Mouse (Mus musculus) bone marrow macrophage, adult 2 months (primary cell): ENCODE data around the gene Wnk4. TPM values are rescaled to one million over a fixed set of nuclear protein-coding genes. Genes with fewer than 3 reads are reported as not detected.

Source experiments
- H3K27ac ChIP-seq: 2 replicates; pipeline ENCODE4 v1.5.1; 2012; ENCODE audit warnings: low read depth, low read length; ENCODE audit not compliant: insufficient read depth
- H3K4me1 ChIP-seq: 2 replicates; pipeline ENCODE4 v1.6.1; 2012; ENCODE audit warnings: low read length; ENCODE audit not compliant: control insufficient read depth, insufficient read depth
- H3K4me3 ChIP-seq: 2 replicates; pipeline ENCODE4 v1.5.1; 2012; ENCODE audit warnings: mild to moderate bottlenecking, low read length, moderate library complexity; ENCODE audit not compliant: insufficient read depth
- CTCF ChIP-seq: IDR thresholded peaks from 2 replicates; pipeline ENCODE4 v1.5.1; 2012; ENCODE audit warnings: low read depth, mild to moderate bottlenecking, low read length, moderate library complexity
- POLR2A ChIP-seq: IDR thresholded peaks from 2 replicates; pipeline ENCODE4 v1.6.1; 2012; ENCODE audit warnings: mild to moderate bottlenecking, low read depth, low read length, borderline replicate concordance
- polyA plus RNA-seq: library from polyadenylated mRNA; stranded (reverse); fragments of >200 nt; gene quantifications from 2 replicates; pipeline ENCODE4 v1.2.4, GENCODE M21; 2012; ENCODE audit not compliant: missing spikeins, insufficient read depth, insufficient read length

The Wnk4 gene
- polyA plus RNA-seq, 1 experiment: not detected

DNA sequence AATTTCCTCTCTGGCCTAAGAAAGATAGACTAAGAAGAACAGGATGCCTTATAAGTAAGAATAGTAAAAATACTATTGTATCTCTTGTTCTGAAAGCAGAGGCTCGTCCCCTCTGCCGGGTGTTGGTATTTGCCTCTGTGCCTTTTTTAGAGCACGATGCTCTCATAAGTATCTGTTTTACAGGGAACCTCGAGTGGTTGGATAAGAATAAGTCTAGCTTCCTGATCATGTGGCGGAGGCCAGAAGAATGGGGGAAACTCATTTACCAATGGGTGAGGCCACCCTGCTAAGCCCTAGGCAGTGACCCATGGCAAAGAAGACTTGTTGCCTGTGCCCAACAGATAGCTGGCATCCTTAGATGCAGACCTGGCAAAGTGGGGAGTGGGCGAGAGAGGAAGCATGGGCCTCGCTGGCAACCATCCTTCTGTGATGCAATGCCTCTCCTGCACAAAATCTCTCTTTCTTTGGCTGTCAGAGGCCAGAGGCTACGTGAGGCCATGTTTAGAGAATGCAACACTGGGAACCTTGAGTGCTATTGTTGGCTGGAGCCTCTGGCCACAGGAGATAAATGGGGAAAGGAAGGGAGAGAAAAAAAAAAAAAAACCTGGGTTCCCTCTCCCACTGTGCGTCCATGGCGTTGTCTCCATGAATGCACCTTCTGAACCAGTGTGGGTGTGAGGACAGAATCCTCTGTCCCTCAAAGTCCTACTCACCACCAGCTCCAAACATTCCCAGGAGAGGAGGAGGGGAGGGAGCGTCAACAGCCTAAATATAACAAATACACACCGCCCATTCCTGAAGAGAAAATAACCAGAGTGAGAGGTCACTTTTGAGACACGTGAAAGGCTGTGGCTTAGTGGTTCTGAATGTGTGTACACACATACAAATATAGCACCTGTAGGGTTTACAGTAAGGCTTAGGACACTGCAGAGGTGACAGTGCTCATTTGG lies 4.3 kb upstream of the Wnk4 start:
- no peak overlapping the region for H3K27ac ChIP-seq
- TF ChIP-seq CTCF (no peak), POLR2A (no peak)
- no peak overlapping the region for H3K4me3 ChIP-seq
- H3K4me1 ChIP-seq: no peaks in the 10 kb centered on the region; the same call in 1 of the 2 replicates

- no peaks in the 10 kb centered on the region; the same call in 1 of the 2 replicates for H3K4me1 ChIP-seq
- no peak overlapping the region for H3K27ac ChIP-seq
- H3K4me3 ChIP-seq: no peak overlapping the region
- TF ChIP-seq CTCF (no peak), POLR2A (no peak)
Measured at GRCm38 (mm10) chr11:101259261-101259712, 1.1 kb upstream of the Wnk4 start.

DNA sequence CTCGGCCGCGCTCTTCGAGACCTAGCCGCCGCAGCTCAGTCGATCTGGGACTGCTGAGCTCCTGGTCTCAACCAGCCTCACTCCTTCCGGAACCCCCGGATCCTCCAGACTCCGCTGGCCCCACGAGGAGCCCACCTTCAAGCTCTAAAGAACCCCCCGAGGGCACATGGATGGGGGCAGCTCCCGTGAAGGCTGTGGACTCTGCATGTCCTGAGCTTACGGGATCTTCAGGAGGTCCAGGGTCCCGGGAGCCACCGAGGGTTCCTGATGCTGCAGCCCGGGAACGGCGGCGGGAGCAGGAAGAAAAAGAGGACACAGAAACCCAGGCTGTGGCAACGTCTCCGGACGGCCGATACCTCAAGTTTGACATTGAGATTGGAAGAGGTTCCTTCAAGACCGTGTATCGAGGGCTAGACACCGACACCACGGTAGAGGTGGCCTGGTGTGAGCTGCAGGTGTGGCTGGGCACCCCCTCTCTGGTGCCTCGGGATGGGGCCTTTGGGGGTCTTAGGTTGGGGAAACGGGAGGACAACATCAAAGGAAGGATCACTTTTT lies 536 bp downstream of the Wnk4 start:
- Histone ChIP-seq H3K27ac (no peak overlapping the region), H3K4me1 (no peaks in the 10 kb centered on the region), H3K4me3 (peak overlapping the region; percentile 58)
- TF ChIP-seq CTCF (no peak), POLR2A (no peak)

- no peak overlapping the region for H3K27ac ChIP-seq
- no peak overlapping the region for H3K4me3 ChIP-seq
- no peaks in the 10 kb centered on the region for H3K4me1 ChIP-seq
- no peak for TF ChIP-seq CTCF
- TF ChIP-seq POLR2A: no peak
Measured at GRCm38 (mm10) chr11:101262272-101262967, 2.1 kb downstream of the Wnk4 start.

- Histone ChIP-seq H3K4me3 (no peak overlapping the region), H3K4me1 (no peaks in the 10 kb centered on the region), H3K27ac (no peak overlapping the region)
- TF ChIP-seq POLR2A (no peak), CTCF (no peak)
Measured at GRCm38 (mm10) chr11:101263138-101263988, 3.0 kb downstream of the Wnk4 start.

GRCm38 (mm10) chr11:101263989-101264280 lies 3.6 kb downstream of the Wnk4 start:
- Histone ChIP-seq H3K27ac (no peak overlapping the region), H3K4me3 (no peak overlapping the region), H3K4me1 (no peaks in the 10 kb centered on the region)
- no peak for TF ChIP-seq CTCF
- no peak for TF ChIP-seq POLR2A

GRCm38 (mm10) chr11:101264954-101265471 lies 4.6 kb downstream of the Wnk4 start:
- no peaks in the 10 kb centered on the region for H3K4me1 ChIP-seq
- peak overlapping the region; percentile 14 for H3K4me3 ChIP-seq
- TF ChIP-seq POLR2A (no peak), CTCF (no peak)
- no peak overlapping the region for H3K27ac ChIP-seq

- TF ChIP-seq CTCF: no peak
- TF ChIP-seq POLR2A: no peak
- Histone ChIP-seq H3K4me1 (no peaks in the 10 kb centered on the region), H3K4me3 (no peak overlapping the region), H3K27ac (no peak overlapping the region)
Measured at GRCm38 (mm10) chr11:101265906-101266305, 5.5 kb downstream of the Wnk4 start.

GRCm38 (mm10) chr11:101269577-101270116 lies 9.3 kb downstream of the Wnk4 start:
- TF ChIP-seq POLR2A (no peak), CTCF (no peak)
- no peaks in the 10 kb centered on the region for H3K4me1 ChIP-seq
- H3K4me3 ChIP-seq: no peak overlapping the region
- no peak overlapping the region for H3K27ac ChIP-seq
